Mouse (Mus musculus) lung, postnatal 10 days (tissue): ENCODE results near the gene Ubox5.
"Not testable (repeated sequence)": the region's sequence is repeated elsewhere in the genome, so short reads cannot be mapped to it uniquely, and the experiment has no call there.

Experiments used
- DNase-seq: peaks from one replicate; pipeline ENCODE4 v3.0.0; 2021

The Ubox5 gene

DNA sequence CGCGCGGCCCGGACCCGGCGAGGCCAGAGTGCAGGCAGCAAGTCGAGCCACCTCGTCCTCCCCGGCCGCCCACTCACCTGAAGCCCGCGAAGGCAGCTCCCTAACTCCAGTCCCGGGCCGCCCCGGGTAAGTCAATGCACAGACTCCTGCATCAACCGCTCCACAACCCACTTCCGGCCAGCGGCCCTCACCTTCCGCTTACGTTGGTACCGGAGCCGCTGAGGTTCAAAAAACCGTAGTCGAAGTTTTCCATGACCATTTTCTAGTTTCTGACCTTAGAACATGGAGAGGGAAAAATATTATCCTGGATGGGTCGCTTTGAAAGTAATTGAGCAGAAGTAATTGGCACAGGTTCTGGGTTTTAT, at the start of gene Ubox5, which contains the start of gene Fastkd5:
Gene Ubox5 (minus strand): TSS at position 200 of the 365 bp plus-strand sequence.
Gene Fastkd5 (minus strand): TSS at position 189 of the 365 bp plus-strand sequence.
- DNase-seq: peak; percentile 94

- no peak for DNase-seq
Measured at GRCm38 (mm10) chr2:130679154-130679553, 49.3 kb upstream of the Ubox5 start.

- no peak for DNase-seq
Measured at GRCm38 (mm10) chr2:130677211-130677610, 47.4 kb upstream of the Ubox5 start.

- peak; percentile 92 for DNase-seq
Measured at GRCm38 (mm10) chr2:130667559-130667958, 37.7 kb upstream of the Ubox5 start, which contains the start of gene Itpa. Itpa (plus strand) TSS chr2:130667610.

- peak; percentile 94 for DNase-seq
Measured at GRCm38 (mm10) chr2:130664102-130664701, 34.4 kb upstream of the Ubox5 start, which contains the start of gene Ddrgk1. Ddrgk1 (minus strand) TSS chr2:130664659.

DNA sequence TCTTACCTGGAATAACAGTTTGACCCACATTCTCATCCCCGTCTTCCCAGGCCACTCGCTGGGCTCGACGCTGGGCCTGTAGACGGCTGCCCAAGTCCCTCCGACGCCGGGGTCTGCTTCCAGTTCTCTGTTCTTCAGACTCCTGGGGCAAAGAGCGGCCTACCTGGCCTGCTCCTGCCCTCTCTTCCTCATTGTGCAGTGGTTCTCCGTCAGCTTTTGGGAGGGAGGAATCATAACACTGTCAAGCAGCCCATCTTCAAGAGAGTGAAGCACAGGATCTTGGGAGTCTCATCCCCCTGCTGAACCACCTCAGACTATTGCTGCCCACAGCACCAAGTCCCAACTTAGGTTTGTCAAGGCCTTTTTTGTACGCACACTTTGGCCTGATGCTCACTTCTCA, 33.5 kb upstream of the Ubox5 start:
- no peak for DNase-seq

GRCm38 (mm10) chr2:130658530-130658929, 28.7 kb upstream of the Ubox5 start:
- no peak for DNase-seq

DNA sequence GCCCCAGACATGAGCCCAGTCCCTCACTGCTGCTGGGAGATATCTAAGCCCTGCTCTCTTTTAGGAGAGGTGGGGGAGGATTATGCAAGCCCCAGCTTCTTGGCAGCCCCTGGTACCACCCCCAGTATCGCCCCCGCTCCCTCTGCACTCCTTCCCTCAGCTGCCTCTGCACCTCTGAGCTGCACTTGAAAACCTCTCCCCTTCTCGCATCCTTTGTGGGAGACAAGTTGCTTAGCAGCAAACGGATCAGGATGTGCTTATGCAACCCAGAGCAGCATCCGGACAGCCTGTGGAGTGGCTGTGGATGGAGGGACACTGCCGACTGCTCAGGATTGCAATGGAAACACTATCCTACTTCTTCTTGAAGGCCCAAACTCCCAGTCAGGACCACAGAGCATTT, 27.7 kb upstream of the Ubox5 start:
- DNase-seq: no peak

GRCm38 (mm10) chr2:130656536-130656935, 26.7 kb upstream of the Ubox5 start:
- DNase-seq: no peak

GRCm38 (mm10) chr2:130655660-130656339, 26.0 kb upstream of the Ubox5 start:
- DNase-seq: no peak

- DNase-seq: no peak
Measured at GRCm38 (mm10) chr2:130653760-130654159, 23.9 kb upstream of the Ubox5 start.

DNA sequence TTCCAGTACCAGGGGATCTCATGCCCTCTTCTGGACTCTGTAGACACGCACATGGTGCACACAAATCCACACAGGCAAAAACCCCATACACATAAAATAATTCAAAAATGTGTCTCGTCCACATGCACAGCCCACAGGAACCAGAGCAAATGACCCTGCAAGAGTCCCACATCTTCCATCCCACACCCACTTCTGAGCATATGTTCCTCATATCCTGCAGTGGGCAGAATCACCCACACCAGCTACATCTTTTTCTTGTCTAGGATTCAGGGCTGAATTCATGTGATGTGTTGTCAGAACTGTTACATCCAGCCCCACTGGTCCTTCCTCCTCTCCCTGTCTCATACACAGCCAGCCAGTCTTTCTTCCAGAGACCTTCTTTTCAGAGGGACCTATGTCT, 23.5 kb upstream of the Ubox5 start:
- no peak for DNase-seq

- not testable (repeated sequence) for DNase-seq
Measured at GRCm38 (mm10) chr2:130649028-130649427, 19.2 kb upstream of the Ubox5 start.

DNA sequence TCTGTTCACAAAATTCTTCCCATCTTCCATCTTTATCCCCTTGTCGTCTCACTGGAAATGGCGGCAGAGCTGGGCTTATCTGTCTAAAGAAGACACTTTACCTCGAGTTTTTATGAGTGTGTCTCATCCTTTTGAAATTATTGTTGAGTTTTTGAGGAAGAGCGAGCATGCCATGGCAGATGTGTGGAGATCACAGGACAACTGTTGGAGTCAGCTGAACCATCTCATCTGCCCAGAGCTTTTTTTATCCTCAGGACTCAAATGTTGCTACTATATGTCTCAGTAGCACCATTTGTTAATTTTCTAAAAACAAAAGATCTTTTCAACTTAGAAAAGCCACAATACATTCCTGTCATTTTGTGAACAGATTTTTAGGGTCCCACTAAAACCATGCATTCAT, 15.4 kb upstream of the Ubox5 start:
- no peak for DNase-seq

- DNase-seq: peak; percentile 95
Measured at GRCm38 (mm10) chr2:130642684-130643369, 13.0 kb upstream of the Ubox5 start, which contains the start of gene Lzts3. Lzts3 (minus strand) TSS chr2:130642803.

GRCm38 (mm10) chr2:130642197-130642660, 12.4 kb upstream of the Ubox5 start:
- no peak for DNase-seq

DNA sequence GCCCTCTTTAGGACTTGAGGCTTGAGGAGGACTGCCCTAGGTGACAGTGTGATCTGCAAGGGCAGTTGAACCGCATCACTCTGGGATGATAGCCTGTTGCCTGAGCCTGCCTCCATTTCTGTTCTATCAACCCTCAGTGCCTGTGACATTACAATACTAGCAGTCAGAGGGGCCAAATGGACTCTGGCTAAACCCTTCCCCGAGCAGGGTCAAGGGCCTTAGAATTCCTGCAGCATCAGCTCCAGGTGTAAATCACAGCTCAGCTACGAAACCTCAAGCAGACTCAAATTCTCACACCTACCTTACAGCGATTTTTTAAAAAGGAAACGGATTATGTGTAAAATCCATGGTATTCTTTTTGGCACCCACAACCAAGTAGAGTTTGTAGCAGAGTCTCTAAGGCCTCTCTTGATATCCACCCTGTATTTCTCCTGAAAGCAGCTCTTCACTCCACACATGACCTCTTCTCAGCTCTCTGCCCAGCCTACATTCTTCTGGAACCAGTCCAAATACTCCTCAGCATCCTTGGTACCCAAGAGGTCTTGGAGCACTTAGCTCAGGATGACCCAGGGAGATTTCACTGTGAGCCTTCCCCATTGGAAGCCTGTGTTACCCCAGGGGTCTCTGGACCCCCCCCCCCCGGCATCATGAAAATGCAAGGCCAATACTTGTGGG, 11.7 kb upstream of the Ubox5 start:
- no peak for DNase-seq

DNA sequence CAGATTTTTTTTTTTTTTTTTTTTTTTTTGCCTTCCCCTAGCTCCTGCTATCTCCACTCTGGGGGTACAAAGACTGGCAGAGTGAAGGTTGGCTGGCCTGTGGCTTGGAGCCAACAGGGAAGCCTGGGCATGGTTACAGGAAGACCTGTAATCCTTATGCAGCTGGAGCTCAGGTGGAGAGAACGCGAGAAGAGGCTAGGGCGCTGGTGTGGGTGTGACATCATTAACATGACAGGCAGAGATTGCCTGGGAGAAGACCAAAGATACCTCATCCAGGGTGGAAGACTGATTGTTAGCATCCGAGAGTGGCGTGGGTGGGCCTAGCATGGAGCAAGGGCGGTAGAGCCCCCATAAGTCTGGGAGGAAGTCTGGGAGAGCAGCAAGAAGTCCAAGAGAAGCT, 9.4 kb upstream of the Ubox5 start:
- DNase-seq: no peak

GRCm38 (mm10) chr2:130638101-130638611, 8.3 kb upstream of the Ubox5 start:
- DNase-seq: no peak

- DNase-seq: no peak
Measured at GRCm38 (mm10) chr2:130635847-130636246, 6.0 kb upstream of the Ubox5 start.

- peak; percentile 32 for DNase-seq
Measured at GRCm38 (mm10) chr2:130634739-130635411, 5.0 kb upstream of the Ubox5 start.

GRCm38 (mm10) chr2:130634006-130634738, 4.3 kb upstream of the Ubox5 start:
- DNase-seq: no peak
